Mouse (Mus musculus): ENCODE data around the gene Fbxo2. TPM values are rescaled to one million over a fixed set of nuclear protein-coding genes. Genes with fewer than 3 reads are reported as not detected.

Gene Fbxo2
- polyA plus RNA-seq, 1 experiment from 2014 or later = 0.44 TPM

DNA sequence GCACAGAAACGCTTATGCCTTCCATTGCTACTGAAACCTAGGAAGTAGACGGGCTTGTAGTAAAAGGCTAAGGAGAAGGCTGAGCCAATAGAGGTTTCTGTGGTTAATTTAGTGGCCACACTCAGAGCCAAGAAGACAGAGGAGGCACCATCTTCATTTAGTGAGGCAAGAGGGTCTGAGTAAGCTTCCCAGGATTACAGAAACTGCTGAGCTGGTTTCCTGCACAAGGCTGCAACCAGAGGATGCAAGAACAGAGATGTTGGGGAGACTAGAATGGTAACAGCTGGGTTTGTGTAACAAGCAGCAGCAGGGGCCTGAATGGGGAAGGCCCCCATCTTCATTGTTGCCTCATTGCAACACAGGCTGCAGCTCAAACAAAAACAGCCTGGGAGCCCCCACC, 31.7 kb upstream of the Fbxo2 start:
- 58% methylated on average over 2 of the region's 2 CpGs for WGBS
- Histone ChIP-seq H3K9ac (ENCODE audit: low read depth, low read length) (no peak overlapping the region), H3K9me3 (ENCODE audit: control insufficient read depth) (no peaks in the 10 kb centered on the region), H3K4me2 (replicated peaks; ENCODE audit: low read depth) (no peak overlapping the region), H3K4me3 (ENCODE audit: low read depth, low read length) (no peak overlapping the region), H3K27me3 (replicated peaks; ENCODE audit: control insufficient read depth, insufficient read depth, low read length) (peaks cover 46% of the 10 kb centered on the region), H3K4me1 (replicated peaks; ENCODE audit: control insufficient read depth, insufficient read depth, low read length) (no peaks in the 10 kb centered on the region), H3K36me3 (ENCODE audit: control insufficient read depth, insufficient read depth) (no peaks in the 10 kb centered on the region), H3K27ac (ENCODE audit: low read depth, low read length) (no peak overlapping the region)
- TF ChIP-seq CTCF (IDR thresholded peaks at IDR 0.05; ENCODE audit: low read depth) = no peak
- ATAC-seq = no peak

DNA sequence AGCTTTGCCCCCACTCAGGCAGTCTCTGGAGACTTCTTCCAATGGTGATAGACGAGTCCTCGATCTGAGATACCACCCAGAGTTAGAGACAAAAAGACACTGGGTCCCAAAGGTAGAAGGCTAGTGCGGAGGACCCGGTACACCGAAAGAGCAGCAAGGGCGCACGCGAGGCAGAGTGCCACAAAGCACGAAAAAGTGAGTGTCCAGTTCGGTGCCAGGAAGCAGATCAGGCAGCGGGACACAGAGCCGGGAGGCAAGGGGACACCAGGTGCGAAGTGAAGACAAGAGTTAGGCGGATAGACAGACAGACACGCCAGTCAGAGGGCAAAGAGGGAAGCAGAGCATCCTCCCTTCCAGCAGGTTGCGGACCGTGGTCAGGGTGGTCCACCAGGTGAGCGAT, 30.3 kb upstream of the Fbxo2 start, which contains the start of gene Mad2l2:
Gene Mad2l2 (plus strand): TSS at position 252 of the 400 bp plus-strand sequence.
- H3K4me2 ChIP-seq (replicated peaks; ENCODE audit: low read depth) = peak within 1 kb of the TSS; percentile 74
- H3K4me3 ChIP-seq (ENCODE audit: low read depth, low read length) = peak within 1 kb of the TSS; percentile 43
- H3K9ac ChIP-seq (ENCODE audit: low read depth, low read length) = 0 out of 2 replicates have a peak within 1 kb of the TSS, but pooled peaks have one; percentile 17
- ATAC-seq = no peak
- no peaks in the 10 kb centered on the region for H3K4me1 ChIP-seq (replicated peaks; ENCODE audit: control insufficient read depth, insufficient read depth, low read length)
- no peaks in the 10 kb centered on the region for H3K36me3 ChIP-seq (ENCODE audit: control insufficient read depth, insufficient read depth)
- WGBS = 3% methylated on average over 18 of the region's 18 CpGs
- H3K9me3 ChIP-seq (ENCODE audit: control insufficient read depth) = no peaks in the 10 kb centered on the region
- no peak for TF ChIP-seq CTCF (IDR thresholded peaks at IDR 0.05; ENCODE audit: low read depth)
- peaks cover 50% of the 10 kb centered on the region for H3K27me3 ChIP-seq (replicated peaks; ENCODE audit: control insufficient read depth, insufficient read depth, low read length)
- no peak within 1 kb of the TSS for H3K27ac ChIP-seq (ENCODE audit: low read depth, low read length)

DNA sequence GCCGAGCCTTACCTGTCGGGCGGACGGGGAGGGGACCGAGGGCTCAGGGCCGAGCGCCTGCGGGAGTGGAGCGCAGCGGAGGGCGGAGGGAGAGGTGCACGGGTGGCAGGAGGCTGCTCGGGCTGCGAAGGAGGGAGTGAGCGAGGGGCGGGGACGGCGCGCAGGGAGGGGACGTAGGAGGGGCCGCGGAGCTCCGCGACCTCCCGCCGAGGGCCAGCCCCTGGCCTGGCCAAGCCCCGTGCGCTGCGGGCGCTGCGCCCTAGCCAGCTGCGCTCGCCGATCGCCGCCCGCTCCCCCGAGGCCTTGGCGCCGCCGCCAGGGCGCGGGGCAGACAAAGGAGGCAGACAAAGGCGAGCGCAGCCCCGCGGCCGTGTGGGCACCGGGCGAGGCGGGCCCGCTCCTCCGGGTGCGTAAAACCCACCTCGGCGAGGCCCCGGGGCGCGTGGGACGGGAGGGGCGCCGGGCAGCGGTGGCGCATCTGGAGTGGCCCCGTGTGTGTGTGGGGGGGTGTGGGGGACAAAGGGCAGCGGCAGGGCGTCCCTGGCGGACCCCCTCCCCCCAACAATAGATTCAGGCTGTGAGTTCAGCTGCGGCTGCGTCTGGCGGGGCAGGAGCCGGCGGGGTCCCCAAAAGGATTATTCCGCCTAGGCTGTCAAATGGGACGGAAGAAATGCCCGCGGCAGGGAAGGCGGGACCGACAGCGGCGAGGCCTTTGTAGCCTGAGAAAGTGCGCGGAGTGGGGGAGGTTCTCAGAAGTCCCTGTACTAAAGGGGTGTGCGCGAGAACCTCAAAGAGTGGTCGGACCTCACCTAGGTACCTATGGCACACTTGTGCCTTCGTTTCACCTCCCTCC, 29.6 kb upstream of the Fbxo2 start, which contains the start of gene Draxin:
Gene Draxin (minus strand): TSS at position 138 of the 853 bp plus-strand sequence.
- Histone ChIP-seq H3K9ac (ENCODE audit: low read depth, low read length) (0 out of 2 replicates have a peak within 1 kb of the TSS, but pooled peaks have one; percentile 17), H3K36me3 (ENCODE audit: control insufficient read depth, insufficient read depth) (no peaks in the 10 kb centered on the region), H3K27me3 (replicated peaks; ENCODE audit: control insufficient read depth, insufficient read depth, low read length) (peaks cover 50% of the 10 kb centered on the region), H3K4me2 (replicated peaks; ENCODE audit: low read depth) (peak within 1 kb of the TSS; percentile 74), H3K9me3 (ENCODE audit: control insufficient read depth) (no peaks in the 10 kb centered on the region), H3K27ac (ENCODE audit: low read depth, low read length) (no peak within 1 kb of the TSS), H3K4me3 (ENCODE audit: low read depth, low read length) (peak within 1 kb of the TSS; percentile 43), H3K4me1 (replicated peaks; ENCODE audit: control insufficient read depth, insufficient read depth, low read length) (no peaks in the 10 kb centered on the region)
- peak; percentile 41; the same call in 1 of the 2 replicates for ATAC-seq
- WGBS = under 1% methylated on average over 80 of the region's 87 CpGs
- TF ChIP-seq CTCF (IDR thresholded peaks at IDR 0.05; ENCODE audit: low read depth) = no peak

DNA sequence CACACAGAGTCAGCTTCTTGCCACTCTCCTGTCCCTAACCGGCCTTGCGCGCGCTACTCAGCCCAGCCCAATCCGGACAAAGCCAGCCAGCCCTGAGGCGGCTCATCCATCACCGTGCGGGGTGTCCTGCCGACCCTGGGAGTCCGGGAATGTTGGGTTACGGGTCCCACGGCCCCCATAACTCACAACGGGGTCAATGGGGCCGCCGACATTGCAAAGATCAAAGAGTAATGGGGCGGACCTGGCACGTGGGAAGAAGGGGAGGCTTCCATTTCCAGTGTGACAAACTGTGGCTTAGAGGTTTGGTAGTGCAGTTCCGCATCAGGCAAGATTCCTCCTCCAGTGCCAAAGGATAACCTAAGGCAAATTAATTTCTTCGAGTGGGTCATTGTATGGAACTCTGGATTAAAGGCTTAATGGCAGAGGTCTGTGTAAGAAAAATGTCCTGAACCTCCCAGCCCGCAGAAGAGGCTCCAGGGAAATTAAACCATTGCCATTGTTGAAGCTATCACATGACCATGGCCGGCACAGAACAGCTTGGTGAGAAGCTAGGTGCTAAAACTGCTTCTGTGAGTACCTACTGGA, 28.8 kb upstream of the Fbxo2 start:
- Histone ChIP-seq H3K4me2 (replicated peaks; ENCODE audit: low read depth) (peak overlapping the region; percentile 74), H3K9ac (ENCODE audit: low read depth, low read length) (no peak overlapping the region), H3K9me3 (ENCODE audit: control insufficient read depth) (no peaks in the 10 kb centered on the region), H3K4me1 (replicated peaks; ENCODE audit: control insufficient read depth, insufficient read depth, low read length) (no peaks in the 10 kb centered on the region), H3K27me3 (replicated peaks; ENCODE audit: control insufficient read depth, insufficient read depth, low read length) (peaks cover 50% of the 10 kb centered on the region), H3K4me3 (ENCODE audit: low read depth, low read length) (no peak overlapping the region), H3K27ac (ENCODE audit: low read depth, low read length) (no peak overlapping the region), H3K36me3 (ENCODE audit: control insufficient read depth, insufficient read depth) (no peaks in the 10 kb centered on the region)
- no peak for TF ChIP-seq CTCF (IDR thresholded peaks at IDR 0.05; ENCODE audit: low read depth)
- 3% methylated on average over 21 of the region's 21 CpGs for WGBS
- ATAC-seq = no peak

DNA sequence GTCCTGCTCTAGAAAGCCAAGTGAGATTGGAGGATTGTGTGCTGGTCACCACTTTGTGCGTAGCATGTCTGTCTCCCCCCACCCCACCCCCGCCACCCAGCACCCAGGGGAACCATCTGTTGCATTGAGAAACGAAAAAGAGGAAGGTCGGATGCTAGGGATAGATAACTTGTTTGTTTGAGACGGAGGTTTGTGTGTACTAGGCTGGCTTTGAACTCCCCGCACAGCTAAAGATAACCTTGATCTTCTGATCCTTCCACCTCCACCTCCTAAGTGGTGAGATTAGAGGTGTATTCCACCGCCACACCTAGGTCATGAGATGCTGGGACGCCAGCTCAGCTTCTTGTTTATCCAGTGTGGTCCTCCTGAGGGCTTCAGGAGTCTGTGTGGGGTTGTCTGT, 25.4 kb upstream of the Fbxo2 start:
- no peak overlapping the region for H3K4me3 ChIP-seq (ENCODE audit: low read depth, low read length)
- ATAC-seq = no peak
- 62% methylated on average over 8 of the region's 8 CpGs for WGBS
- no peak overlapping the region for H3K4me2 ChIP-seq (replicated peaks; ENCODE audit: low read depth)
- no peaks in the 10 kb centered on the region for H3K9me3 ChIP-seq (ENCODE audit: control insufficient read depth)
- no peaks in the 10 kb centered on the region for H3K4me1 ChIP-seq (replicated peaks; ENCODE audit: control insufficient read depth, insufficient read depth, low read length)
- no peak for TF ChIP-seq CTCF (IDR thresholded peaks at IDR 0.05; ENCODE audit: low read depth)
- no peak overlapping the region for H3K9ac ChIP-seq (ENCODE audit: low read depth, low read length)
- H3K27ac ChIP-seq (ENCODE audit: low read depth, low read length) = no peak overlapping the region
- peaks cover 29% of the 10 kb centered on the region for H3K27me3 ChIP-seq (replicated peaks; ENCODE audit: control insufficient read depth, insufficient read depth, low read length)
- no peaks in the 10 kb centered on the region for H3K36me3 ChIP-seq (ENCODE audit: control insufficient read depth, insufficient read depth)

DNA sequence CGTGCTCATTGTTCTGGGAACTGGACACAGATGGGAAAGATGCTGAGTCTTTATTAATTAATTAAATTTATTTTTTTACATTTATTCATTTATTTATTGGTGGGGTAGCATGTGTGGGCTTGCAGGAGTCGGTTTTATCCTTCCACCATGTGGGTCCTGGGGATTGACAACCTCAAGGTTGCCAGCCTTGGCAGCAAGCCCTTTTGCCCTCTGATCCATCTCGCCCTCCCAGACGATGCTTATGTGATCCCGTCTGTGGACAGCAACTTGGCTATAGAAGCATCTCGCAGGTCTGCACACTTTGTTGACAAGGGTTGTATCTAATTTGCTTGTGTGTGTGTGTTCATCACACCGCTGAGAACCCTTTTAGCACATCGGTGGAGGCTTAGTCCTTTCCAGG, 22.9 kb upstream of the Fbxo2 start:
- Histone ChIP-seq H3K9me3 (ENCODE audit: control insufficient read depth) (no peaks in the 10 kb centered on the region), H3K4me3 (ENCODE audit: low read depth, low read length) (no peak overlapping the region), H3K9ac (ENCODE audit: low read depth, low read length) (no peak overlapping the region), H3K27me3 (replicated peaks; ENCODE audit: control insufficient read depth, insufficient read depth, low read length) (peaks cover 4% of the 10 kb centered on the region), H3K27ac (ENCODE audit: low read depth, low read length) (no peak overlapping the region), H3K4me2 (replicated peaks; ENCODE audit: low read depth) (no peak overlapping the region), H3K4me1 (replicated peaks; ENCODE audit: control insufficient read depth, insufficient read depth, low read length) (no peaks in the 10 kb centered on the region), H3K36me3 (ENCODE audit: control insufficient read depth, insufficient read depth) (no peaks in the 10 kb centered on the region)
- no peak for TF ChIP-seq CTCF (IDR thresholded peaks at IDR 0.05; ENCODE audit: low read depth)
- ATAC-seq = no peak
- WGBS = 69% methylated on average over 8 of the region's 8 CpGs
